Mouse (Mus musculus) neural tube, embryonic 14.5 days (tissue): Measurements from ENCODE around the gene Nmt1. TPM values are rescaled to one million over a fixed set of nuclear protein-coding genes. Genes with fewer than 3 reads are reported as not detected.
A peak's percentile ranks its signal among the peaks of the same experiment; 100 is the strongest.

Experiments
- ATAC-seq: fragments of 200-750 bp; cut with Nextera tagmentation; 2 replicates; pipeline ENCODE4 v1.8.0; 2017; ENCODE audit warnings: low read depth, mild to moderate bottlenecking, moderate TSS enrichment, moderate library complexity
- H3K27ac ChIP-seq: fragments of 300-500 bp; sonication (generic); 2 replicates; pipeline ENCODE4 v1.5.1; 2014; ENCODE audit warnings: low read depth, mild to moderate bottlenecking, control low read depth, low read length, moderate library complexity, mixed read lengths
- H3K27me3 ChIP-seq: fragments of 300-500 bp; sonication (generic); 2 replicates; pipeline ENCODE4 v1.6.1; 2014; ENCODE audit warnings: low read length; ENCODE audit not compliant: control insufficient read depth, insufficient read depth
- H3K36me3 ChIP-seq: fragments of 300-500 bp; sonication (generic); 2 replicates; pipeline ENCODE4 v1.6.1; 2014; ENCODE audit warnings: low read length, mixed read lengths; ENCODE audit not compliant: control insufficient read depth, insufficient read depth
- H3K4me1 ChIP-seq: fragments of 300-500 bp; sonication (generic); 2 replicates; pipeline ENCODE4 v1.6.1; 2014; ENCODE audit warnings: low read length; ENCODE audit not compliant: control insufficient read depth, insufficient read depth
- H3K4me2 ChIP-seq: fragments of 300-500 bp; sonication (generic); 2 replicates; pipeline ENCODE4 v1.6.1; 2014; ENCODE audit warnings: mild to moderate bottlenecking, low read depth, low read length, control low read depth
- H3K4me3 ChIP-seq: fragments of 300-500 bp; sonication (generic); 2 replicates; pipeline ENCODE4 v1.5.1; 2014; ENCODE audit warnings: low read depth, low read length, control low read depth, mixed read lengths
- H3K9ac ChIP-seq: fragments of 300-500 bp; sonication (generic); replicated peaks from 2 replicates; pipeline ENCODE4 v1.6.1; 2014; ENCODE audit warnings: low read depth, mild to moderate bottlenecking, control low read depth, low read length, mixed read lengths
- H3K9me3 ChIP-seq: fragments of 300-500 bp; sonication (generic); 2 replicates; pipeline ENCODE4 v1.6.1; 2016; ENCODE audit warnings: low read length; ENCODE audit not compliant: control insufficient read depth
- WGBS: fragments of 180-500 bp; shearing (Covaris S2); extraction: QIAGEN DNeasy Blood & Tissue Kit; methylation state at CpG from one replicate; pipeline ENCODE4 v1.1.7; 2014; 5-methylcytosine and 5-hydroxymethylcytosine counted together
- polyA plus RNA-seq: library from polyadenylated mRNA; unstranded; fragments of >200 nt; fragmentation: Nextera tagmentation; extraction: Ambion mirVana; gene quantifications from 2 replicates; pipeline ENCODE4 v1.2.1, GENCODE M21; 2014

The Nmt1 gene
- polyA plus RNA-seq, 1 experiment from 2014 or later = 35.5 TPM

GRCm38 (mm10) chr11:103103621-103104020 is 75.6 kb downstream of the Nmt1 start:
- Histone ChIP-seq H3K27ac (no peak overlapping the region), H3K36me3 (no peaks in the 10 kb centered on the region), H3K4me3 (peak overlapping the region; percentile 33; the same call in 1 of the 2 replicates), H3K4me1 (peaks cover 12% of the 10 kb centered on the region; the same call in 1 of the 2 replicates), H3K4me2 (no peak overlapping the region), H3K27me3 (peaks cover 17% of the 10 kb centered on the region; the same call in 1 of the 2 replicates), H3K9me3 (no peaks in the 10 kb centered on the region), H3K9ac (no peak overlapping the region)
- WGBS = 55% methylated on average over 8 of the region's 8 CpGs
- no peak for ATAC-seq

GRCm38 (mm10) chr11:103104469-103104868 is 76.5 kb downstream of the Nmt1 start:
- ATAC-seq = no peak
- H3K27me3 ChIP-seq = peaks cover 14% of the 10 kb centered on the region; the same call in 1 of the 2 replicates
- WGBS = 75% methylated on average over 7 of the region's 7 CpGs

GRCm38 (mm10) chr11:103105180-103105725 is 77.3 kb downstream of the Nmt1 start:
- Histone ChIP-seq H3K9me3 (no peaks in the 10 kb centered on the region), H3K4me2 (no peak overlapping the region), H3K9ac (no peak overlapping the region), H3K4me3 (no peak overlapping the region), H3K36me3 (no peaks in the 10 kb centered on the region), H3K27me3 (peaks cover 10% of the 10 kb centered on the region; the same call in 1 of the 2 replicates), H3K4me1 (peaks cover 12% of the 10 kb centered on the region; the same call in 1 of the 2 replicates), H3K27ac (no peak overlapping the region)
- no peak for ATAC-seq
- 63% methylated on average over 14 of the region's 14 CpGs for WGBS

More at GRCm38 (mm10) chr11:103104469-103104868, 76.5 kb downstream of the Nmt1 start:
- no peak overlapping the region for H3K4me2 ChIP-seq
- no peaks in the 10 kb centered on the region for H3K36me3 ChIP-seq
- no peak overlapping the region for H3K4me3 ChIP-seq
- H3K9ac ChIP-seq = no peak overlapping the region
- no peaks in the 10 kb centered on the region for H3K9me3 ChIP-seq
- peaks cover 12% of the 10 kb centered on the region; the same call in 1 of the 2 replicates for H3K4me1 ChIP-seq
- H3K27ac ChIP-seq = no peak overlapping the region

GRCm38 (mm10) chr11:103105810-103106209 is 77.8 kb downstream of the Nmt1 start:
- H3K27me3 ChIP-seq = peaks cover 7% of the 10 kb centered on the region; the same call in 1 of the 2 replicates
- H3K9ac ChIP-seq = no peak overlapping the region
- no peaks in the 10 kb centered on the region for H3K9me3 ChIP-seq
- no peak overlapping the region for H3K4me2 ChIP-seq
- no peaks in the 10 kb centered on the region for H3K36me3 ChIP-seq
- no peak overlapping the region for H3K27ac ChIP-seq
- no peak for ATAC-seq
- 89% methylated on average over 6 of the region's 6 CpGs for WGBS
- H3K4me1 ChIP-seq = peaks cover 12% of the 10 kb centered on the region; the same call in 1 of the 2 replicates
- no peak overlapping the region for H3K4me3 ChIP-seq

- Histone ChIP-seq H3K36me3 (no peaks in the 10 kb centered on the region), H3K27me3 (peaks cover 6% of the 10 kb centered on the region; the same call in 1 of the 2 replicates), H3K4me2 (no peak overlapping the region), H3K4me1 (peaks cover 8% of the 10 kb centered on the region; the same call in 1 of the 2 replicates), H3K9me3 (no peaks in the 10 kb centered on the region), H3K9ac (no peak overlapping the region), H3K4me3 (no peak overlapping the region), H3K27ac (no peak overlapping the region)
- 56% methylated on average over 4 of the region's 4 CpGs for WGBS
- ATAC-seq = no peak
These were observed 78.4 kb downstream of the Nmt1 start for GRCm38 (mm10) chr11:103106386-103106785.

- H3K9ac ChIP-seq = no peak overlapping the region
- H3K4me1 ChIP-seq = 0 out of 2 replicates have a peak, but pooled peaks cover 5% of the 10 kb centered on the region
- peak overlapping the region; percentile 47; the same call in 1 of the 2 replicates for H3K4me2 ChIP-seq
- no peaks in the 10 kb centered on the region for H3K9me3 ChIP-seq
- 21% methylated on average over 10 of the region's 10 CpGs for WGBS
- ATAC-seq = no peak
- H3K27ac ChIP-seq = no peak overlapping the region
- H3K4me3 ChIP-seq = no peak overlapping the region
- no peaks in the 10 kb centered on the region for H3K36me3 ChIP-seq
- peaks cover 4% of the 10 kb centered on the region for H3K27me3 ChIP-seq
These were observed 83.3 kb downstream of the Nmt1 start for GRCm38 (mm10) chr11:103111301-103111700.

GRCm38 (mm10) chr11:103111881-103112551 is 84.0 kb downstream of the Nmt1 start:
- under 1% methylated on average over 28 of the region's 28 CpGs for WGBS
- peak overlapping the region; percentile 47 for H3K4me2 ChIP-seq
- H3K9me3 ChIP-seq = no peaks in the 10 kb centered on the region
- H3K4me3 ChIP-seq = peak overlapping the region; percentile 21
- 0 out of 2 replicates have a peak, but pooled peaks cover 5% of the 10 kb centered on the region for H3K4me1 ChIP-seq
- peaks cover 4% of the 10 kb centered on the region for H3K27me3 ChIP-seq
- ATAC-seq = no peak
- H3K9ac ChIP-seq = peak overlapping the region; percentile 16
- H3K36me3 ChIP-seq = no peaks in the 10 kb centered on the region
- H3K27ac ChIP-seq = no peak overlapping the region

- ATAC-seq = no peak
- no peak overlapping the region for H3K27ac ChIP-seq
- no peak overlapping the region for H3K4me3 ChIP-seq
- H3K36me3 ChIP-seq = no peaks in the 10 kb centered on the region
- peak overlapping the region; percentile 16; the same call in 1 of the 2 replicates for H3K9ac ChIP-seq
- peaks cover 4% of the 10 kb centered on the region for H3K27me3 ChIP-seq
- no peaks in the 10 kb centered on the region for H3K9me3 ChIP-seq
- 11% methylated on average over 9 of the region's 9 CpGs for WGBS
- peak overlapping the region; percentile 47 for H3K4me2 ChIP-seq
- 0 out of 2 replicates have a peak, but pooled peaks cover 5% of the 10 kb centered on the region for H3K4me1 ChIP-seq
These were observed 84.5 kb downstream of the Nmt1 start for GRCm38 (mm10) chr11:103112552-103112912.

- H3K9ac ChIP-seq = no peak overlapping the region
These were observed 85.0 kb downstream of the Nmt1 start for GRCm38 (mm10) chr11:103113005-103113404.

More at GRCm38 (mm10) chr11:103113005-103113404, 85.0 kb downstream of the Nmt1 start:
- H3K4me1 ChIP-seq = 0 out of 2 replicates have a peak, but pooled peaks cover 5% of the 10 kb centered on the region
- H3K4me2 ChIP-seq = no peak overlapping the region
- H3K36me3 ChIP-seq = no peaks in the 10 kb centered on the region
- 37% methylated on average over 12 of the region's 12 CpGs for WGBS
- no peak overlapping the region for H3K27ac ChIP-seq
- ATAC-seq = no peak
- no peak overlapping the region for H3K4me3 ChIP-seq
- no peaks in the 10 kb centered on the region for H3K9me3 ChIP-seq
- H3K27me3 ChIP-seq = peaks cover 4% of the 10 kb centered on the region
